ENCODE assay signal across 19 mouse cellular contexts in the genomic region with DNA sequence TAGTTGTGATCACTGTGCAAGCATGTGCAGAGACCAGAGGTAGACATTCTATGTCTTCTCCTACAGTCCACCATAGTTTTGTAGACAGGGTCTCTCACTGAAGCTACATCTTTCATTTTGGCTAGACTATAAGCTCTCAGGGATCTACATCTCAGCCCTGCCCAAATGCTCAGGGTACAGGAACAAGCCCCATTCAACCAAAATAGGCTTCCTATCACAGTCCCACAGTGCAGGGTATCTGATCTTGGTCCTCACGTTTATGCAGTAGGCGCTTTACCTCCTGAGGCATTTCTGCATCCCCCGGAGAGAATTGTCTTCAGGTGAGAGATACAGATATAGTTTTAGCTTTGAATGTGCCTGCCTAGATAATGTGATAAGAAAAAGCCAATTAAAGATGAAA.
"Had no signal": no experiment of that assay in that cellular context is flagged by ENCODE, and none has a peak within 500 bp of the region (broad histone marks: within the 10 kb centered on the region; RNA-seq: fewer than 3 reads in every experiment).

No protein-coding gene starts in this region.

- H3K27ac ChIP-seq: liver, embryonic 15.5 days; macrophage; midbrain, embryonic 13.5 days; neural tube, embryonic 13.5 days; stomach, embryonic 15.5 days had no signal

- H3K36me3 ChIP-seq: liver, embryonic 15.5 days; midbrain, embryonic 13.5 days; neural tube, embryonic 13.5 days; stomach, embryonic 15.5 days had no signal

- H3K9me3 ChIP-seq: liver, embryonic 15.5 days; midbrain, embryonic 13.5 days; neural tube, embryonic 13.5 days; stomach, embryonic 15.5 days had no signal

- H3K4me3 ChIP-seq: liver, embryonic 15.5 days; midbrain, embryonic 13.5 days; myocyte; neural tube, embryonic 13.5 days; stomach, embryonic 15.5 days had no signal

- DNase-seq: kidney, adult 18-20 months; kidney, adult 9 months; kidney, postnatal 14 days; kidney, postnatal 4 days; left cerebral cortex, postnatal 4 days; lung, embryonic 14.5 days; retina, postnatal 1 day; right cerebral cortex, postnatal 25 days; spleen, adult 18-20 months; thymus, postnatal 25 days had no signal

- H3K4me1 ChIP-seq: stomach, embryonic 15.5 days had no signal

- H3K9ac ChIP-seq: liver, embryonic 15.5 days; lung, embryonic 14.5 days; midbrain, embryonic 13.5 days; neural tube, embryonic 13.5 days; stomach, embryonic 15.5 days had no signal

- H3K27me3 ChIP-seq: liver, embryonic 15.5 days; midbrain, embryonic 13.5 days; neural tube, embryonic 13.5 days; stomach, embryonic 15.5 days had no signal

- H3K4me2 ChIP-seq: liver, embryonic 15.5 days; lung, embryonic 14.5 days; midbrain, embryonic 13.5 days; neural tube, embryonic 13.5 days; stomach, embryonic 15.5 days had no signal

- ATAC-seq: intestine, embryonic 16.5 days; lung, postnatal 0 days; midbrain, embryonic 13.5 days; midbrain, embryonic 16.5 days had no signal
